Mouse (Mus musculus) MEL (cell line): ENCODE measurements at regions not wholly inside any gene's neighbourhood (a gene's known extent, or its start where the extent isn't known, plus 50 kb on each side); places are given as distances from the start of the nearest gene placed in this dataset.

Experiments used
- CTCF ChIP-seq, 3 experiments: IDR thresholded peaks in 2 of 3; conservative IDR thresholded peaks in 1 of 3; 2 replicates each; pipeline ENCODE4 v1.5.1; 2011 to 2012; ENCODE audit warnings: low read length in 3 of 3, low read depth in 2 of 3, mild to moderate bottlenecking in 2 of 3, improper control_type of control experiment in 1 of 3, inconsistent platforms in 1 of 3, mixed read lengths in 1 of 3, moderate library complexity in 1 of 3; ENCODE audit not compliant: control insufficient read depth in 1 of 3, insufficient read depth in 1 of 3, poor library complexity in 1 of 3, severe bottlenecking in 1 of 3
- NRF1 ChIP-seq: IDR thresholded peaks from 2 replicates; pipeline ENCODE4 v1.6.1; 2014; ENCODE audit warnings: low read depth, mild to moderate bottlenecking, inconsistent platforms, low read length, improper control_type of control experiment, moderate library complexity; ENCODE audit not compliant: poor library complexity, insufficient read depth, severe bottlenecking
- POLR2A ChIP-seq, 2 experiments: IDR thresholded peaks; 2 replicates each; pipeline ENCODE4 v1.6.1; 2011 to 2012; ENCODE audit warnings: low read length in 2 of 2, mild to moderate bottlenecking in 2 of 2, control low read depth in 1 of 2, improper control_type of control experiment in 1 of 2, low read depth in 1 of 2, moderate library complexity in 1 of 2; ENCODE audit not compliant: control insufficient read depth in 1 of 2, insufficient read depth in 1 of 2, poor library complexity in 1 of 2
- USF2 ChIP-seq, 2 experiments: IDR thresholded peaks; 2 replicates each; pipeline ENCODE4 v1.6.1; 2011 to 2012; ENCODE audit warnings: improper control_type of control experiment in 2 of 2, low read length in 2 of 2, borderline replicate concordance in 1 of 2, inconsistent platforms in 1 of 2, low read depth in 1 of 2, mild to moderate bottlenecking in 1 of 2; ENCODE audit not compliant: insufficient read depth in 1 of 2

- TF ChIP-seq NRF1, result no peak
- TF ChIP-seq USF2 (IDR thresholded peaks at IDR 0.05; ENCODE audit: borderline replicate concordance in 1 of 2, insufficient read depth in 1 of 2, low read depth in 1 of 2, low read length in 2 of 2), result no peak
- no peak for TF ChIP-seq CTCF (IDR thresholded peaks at IDR 0.05 in 2 of 3, conservative IDR thresholded peaks at IDR 0.05 in 1 of 3; ENCODE audit: control insufficient read depth in 1 of 3, insufficient read depth in 1 of 3, low read depth in 2 of 3, low read length in 3 of 3, poor library complexity in 1 of 3, severe bottlenecking in 1 of 3)
- TF ChIP-seq POLR2A (IDR thresholded peaks at IDR 0.05; ENCODE audit: control insufficient read depth in 1 of 2, insufficient read depth in 1 of 2, low read depth in 1 of 2, low read length in 2 of 2, poor library complexity in 1 of 2), result no peak
These were observed 76.6 kb upstream of the Cxcr4 start for GRCm38 (mm10) chr1:128668718-128669117.
